Mouse (Mus musculus): ENCODE results near the gene Naa16. TPM values are rescaled to one million over a fixed set of nuclear protein-coding genes. Genes with fewer than 3 reads are reported as not detected.

Gene Naa16
- polyA plus RNA-seq, 1 experiment from 2014 or later: 17.6 TPM

DNA sequence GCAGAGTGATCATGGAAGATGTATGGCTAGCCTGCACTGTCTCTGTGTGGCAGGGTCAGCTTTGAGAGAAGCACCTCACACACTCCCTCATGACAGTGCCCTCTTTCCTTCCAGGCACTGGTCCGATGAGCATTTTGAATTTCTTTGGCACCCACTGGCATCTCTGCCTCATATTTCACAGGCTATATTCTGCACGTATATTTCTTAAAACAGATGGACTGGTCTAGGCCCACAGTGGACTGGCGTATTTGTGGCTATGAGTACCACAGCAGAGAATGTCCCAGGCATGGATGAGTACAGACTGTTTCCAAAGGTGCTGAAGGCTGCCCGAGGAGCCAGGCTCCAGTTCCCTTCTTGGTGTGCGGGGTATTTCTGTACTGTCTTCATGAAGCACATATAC is 68.7 kb downstream of the Naa16 start:
- Histone ChIP-seq H3K9ac (replicated peaks) (no peak overlapping the region), H3K9me3 (ENCODE audit: low read length) (no peaks in the 10 kb centered on the region), H3K4me3 (ENCODE audit: low read depth, low read length) (no peak overlapping the region), H3K27me3 (ENCODE audit: insufficient read depth, low read length) (no peaks in the 10 kb centered on the region), H3K4me1 (ENCODE audit: insufficient read depth) (no peaks in the 10 kb centered on the region), H3K4me2 (ENCODE audit: low read depth, low read length) (no peak overlapping the region), H3K36me3 (replicated peaks; ENCODE audit: insufficient read depth, low read length) (no peaks in the 10 kb centered on the region), H3K27ac (ENCODE audit: low read depth) (no peak overlapping the region)
- WGBS (ENCODE audit: insufficient replicate concordance): 76% methylated on average over 5 of the region's 5 CpGs
- TF ChIP-seq EP300 (IDR thresholded peaks at IDR 0.05; ENCODE audit: low read depth) (no peak), CTCF (IDR thresholded peaks at IDR 0.05; ENCODE audit: low read depth) (no peak)
- no peak for DNase-seq
- ATAC-seq: no peak

DNA sequence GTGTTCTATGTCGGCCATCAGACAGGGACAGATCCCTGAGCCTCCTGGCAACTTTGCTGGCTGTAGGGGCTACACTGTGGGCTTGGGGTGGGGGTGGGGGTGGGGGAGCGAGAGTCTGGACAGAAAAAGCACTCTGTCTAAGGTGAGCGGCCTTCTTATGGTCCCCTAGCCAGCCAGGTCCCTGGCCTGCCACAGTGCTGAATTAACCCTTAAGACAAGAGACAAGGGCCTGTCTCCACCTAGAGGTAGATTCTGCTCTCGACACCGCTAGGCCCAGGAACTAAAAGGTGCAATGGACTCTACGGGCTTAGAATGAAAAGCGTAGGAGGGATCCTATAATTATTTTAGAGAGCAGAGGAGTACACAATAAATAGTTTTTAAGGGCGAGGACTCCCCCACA is 69.4 kb downstream of the Naa16 start:
- H3K4me3 ChIP-seq (ENCODE audit: low read depth, low read length): no peak overlapping the region
- TF ChIP-seq CTCF (IDR thresholded peaks at IDR 0.05; ENCODE audit: low read depth): peak; percentile 80
- no peak for TF ChIP-seq EP300 (IDR thresholded peaks at IDR 0.05; ENCODE audit: low read depth)
- H3K27me3 ChIP-seq (ENCODE audit: insufficient read depth, low read length): no peaks in the 10 kb centered on the region
- 31% methylated on average over 8 of the region's 8 CpGs for WGBS (ENCODE audit: insufficient replicate concordance)
- no peaks in the 10 kb centered on the region for H3K4me1 ChIP-seq (ENCODE audit: insufficient read depth)
- H3K27ac ChIP-seq (ENCODE audit: low read depth): no peak overlapping the region
- no peaks in the 10 kb centered on the region for H3K36me3 ChIP-seq (replicated peaks; ENCODE audit: insufficient read depth, low read length)
- ATAC-seq (0 out of 2 replicates have a peak, but pooled peaks have one; percentile 35), DNase-seq (no peak)
- no peaks in the 10 kb centered on the region for H3K9me3 ChIP-seq (ENCODE audit: low read length)
- no peak overlapping the region for H3K4me2 ChIP-seq (ENCODE audit: low read depth, low read length)
- no peak overlapping the region for H3K9ac ChIP-seq (replicated peaks)

DNA sequence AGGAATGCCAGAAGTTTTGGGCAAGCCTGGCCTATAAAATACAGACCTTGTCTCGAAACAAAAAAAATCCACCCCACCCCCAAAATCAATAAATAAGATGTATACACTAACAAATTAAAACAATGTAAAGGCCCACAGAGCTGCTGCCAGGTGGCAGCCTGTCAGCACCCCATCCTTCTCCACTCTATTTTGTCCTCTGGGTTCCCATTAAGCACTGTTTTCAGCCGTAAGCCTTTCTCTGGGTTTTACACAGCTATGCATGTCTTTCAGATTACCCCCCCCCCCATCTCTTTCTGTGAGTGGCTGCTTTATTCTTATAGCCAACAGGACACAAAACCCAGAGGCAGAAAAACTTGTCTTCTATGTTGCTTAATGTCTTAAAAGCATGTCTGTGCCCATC is 73.0 kb downstream of the Naa16 start:
- no peak overlapping the region for H3K4me2 ChIP-seq (ENCODE audit: low read depth, low read length)
- no peak for DNase-seq
- ATAC-seq: no peak
- 90% methylated on average over 2 of the region's 2 CpGs for WGBS (ENCODE audit: insufficient replicate concordance)
- H3K27me3 ChIP-seq (ENCODE audit: insufficient read depth, low read length): no peaks in the 10 kb centered on the region
- no peaks in the 10 kb centered on the region for H3K36me3 ChIP-seq (replicated peaks; ENCODE audit: insufficient read depth, low read length)
- H3K4me1 ChIP-seq (ENCODE audit: insufficient read depth): peaks cover 2% of the 10 kb centered on the region
- no peak for TF ChIP-seq EP300 (IDR thresholded peaks at IDR 0.05; ENCODE audit: low read depth)
- H3K9me3 ChIP-seq (ENCODE audit: low read length): no peaks in the 10 kb centered on the region
- no peak overlapping the region for H3K4me3 ChIP-seq (ENCODE audit: low read depth, low read length)
- no peak overlapping the region for H3K27ac ChIP-seq (ENCODE audit: low read depth)
- H3K9ac ChIP-seq (replicated peaks): no peak overlapping the region

GRCm38 (mm10) chr14:79315877-79316276 is 74.7 kb downstream of the Naa16 start:
- no peak overlapping the region for H3K4me3 ChIP-seq (ENCODE audit: low read depth, low read length)
- no peaks in the 10 kb centered on the region for H3K36me3 ChIP-seq (replicated peaks; ENCODE audit: insufficient read depth, low read length)
- no peaks in the 10 kb centered on the region for H3K27me3 ChIP-seq (ENCODE audit: insufficient read depth, low read length)
- peaks cover 2% of the 10 kb centered on the region for H3K4me1 ChIP-seq (ENCODE audit: insufficient read depth)
- H3K9ac ChIP-seq (replicated peaks): no peak overlapping the region
- no peak overlapping the region for H3K4me2 ChIP-seq (ENCODE audit: low read depth, low read length)
- 0 out of 2 replicates have a peak overlapping the region, but pooled peaks have one; percentile 34 for H3K27ac ChIP-seq (ENCODE audit: low read depth)
- 58% methylated on average over 7 of the region's 7 CpGs for WGBS (ENCODE audit: insufficient replicate concordance)
- no peak for TF ChIP-seq CTCF (IDR thresholded peaks at IDR 0.05; ENCODE audit: low read depth)
- no peak for TF ChIP-seq EP300 (IDR thresholded peaks at IDR 0.05; ENCODE audit: low read depth)
- DNase-seq: no peak
- no peaks in the 10 kb centered on the region for H3K9me3 ChIP-seq (ENCODE audit: low read length)
- no peak for ATAC-seq

GRCm38 (mm10) chr14:79314245-79315010 is 76.2 kb downstream of the Naa16 start:
- ATAC-seq: no peak

DNA sequence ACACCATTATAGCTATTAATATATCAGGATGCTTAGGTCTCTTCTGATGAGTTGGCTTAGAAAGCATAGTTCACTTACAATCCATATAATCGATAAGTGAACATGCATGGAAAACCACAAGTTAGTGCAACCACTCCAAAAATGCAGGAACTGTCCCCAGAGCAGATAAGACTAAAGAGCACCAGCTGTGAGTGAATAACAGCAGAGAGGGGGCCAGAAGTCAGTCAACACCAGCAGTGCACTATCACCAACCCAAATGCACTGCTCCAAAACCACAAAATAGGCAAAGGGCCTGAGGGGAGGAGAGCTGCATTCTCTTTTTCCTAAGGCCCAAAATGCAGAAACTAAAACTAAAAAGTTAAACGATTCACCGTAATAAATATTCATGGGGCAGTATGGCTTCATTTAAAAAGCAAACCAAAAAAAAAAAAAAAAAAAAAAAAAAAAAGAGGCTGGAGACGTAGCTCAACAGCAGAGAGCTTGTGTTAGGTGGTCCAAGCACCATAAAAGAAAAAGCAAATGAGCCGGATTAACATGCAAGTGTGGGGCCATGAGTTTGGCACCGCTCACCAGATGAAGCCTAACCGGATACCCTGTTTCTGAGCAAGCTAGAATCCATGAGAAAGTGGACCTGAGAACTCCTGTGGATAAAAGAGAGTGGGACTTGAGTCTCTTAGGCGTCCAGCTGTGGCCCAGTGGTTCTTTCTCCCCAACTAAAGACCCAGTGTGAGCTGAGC is 77.0 kb downstream of the Naa16 start:
- 58% methylated on average over 8 of the region's 8 CpGs for WGBS (ENCODE audit: insufficient replicate concordance)

More at GRCm38 (mm10) chr14:79314245-79315010, 76.2 kb downstream of the Naa16 start:
- H3K4me1 ChIP-seq (ENCODE audit: insufficient read depth): peaks cover 2% of the 10 kb centered on the region
- no peak overlapping the region for H3K9ac ChIP-seq (replicated peaks)
- no peak for TF ChIP-seq CTCF (IDR thresholded peaks at IDR 0.05; ENCODE audit: low read depth)
- TF ChIP-seq EP300 (IDR thresholded peaks at IDR 0.05; ENCODE audit: low read depth): no peak
- no peak overlapping the region for H3K4me2 ChIP-seq (ENCODE audit: low read depth, low read length)
- WGBS (ENCODE audit: insufficient replicate concordance): 79% methylated on average over 12 of the region's 12 CpGs
- H3K27ac ChIP-seq (ENCODE audit: low read depth): no peak overlapping the region
- H3K27me3 ChIP-seq (ENCODE audit: insufficient read depth, low read length): no peaks in the 10 kb centered on the region
- H3K36me3 ChIP-seq (replicated peaks; ENCODE audit: insufficient read depth, low read length): no peaks in the 10 kb centered on the region
- no peak overlapping the region for H3K4me3 ChIP-seq (ENCODE audit: low read depth, low read length)
- DNase-seq: no peak
- H3K9me3 ChIP-seq (ENCODE audit: low read length): no peaks in the 10 kb centered on the region

More for the DNA sequence above, 77.0 kb downstream of the Naa16 start:
- Histone ChIP-seq H3K9me3 (ENCODE audit: low read length) (no peaks in the 10 kb centered on the region), H3K4me3 (ENCODE audit: low read depth, low read length) (no peak overlapping the region), H3K36me3 (replicated peaks; ENCODE audit: insufficient read depth, low read length) (no peaks in the 10 kb centered on the region), H3K27ac (ENCODE audit: low read depth) (no peak overlapping the region), H3K4me2 (ENCODE audit: low read depth, low read length) (no peak overlapping the region), H3K4me1 (ENCODE audit: insufficient read depth) (peaks cover 2% of the 10 kb centered on the region), H3K9ac (replicated peaks) (no peak overlapping the region), H3K27me3 (ENCODE audit: insufficient read depth, low read length) (no peaks in the 10 kb centered on the region)
- ATAC-seq (0 out of 2 replicates have a peak, but pooled peaks have one; percentile 40), DNase-seq (no peak)
- TF ChIP-seq EP300 (IDR thresholded peaks at IDR 0.05; ENCODE audit: low read depth): no peak
- no peak for TF ChIP-seq CTCF (IDR thresholded peaks at IDR 0.05; ENCODE audit: low read depth)

Measured in liver, postnatal 0 days (tissue).